Mouse (Mus musculus) urinary bladder, postnatal 25 days (tissue): Measurements from ENCODE around the gene Plin5.

ENCODE experiments used
- DNase-seq: peaks from one replicate; pipeline ENCODE4 v3.0.0; 2022; ENCODE audit warnings: low spot score

Plin5 gene

GRCm38 (mm10) chr17:56117251-56117710, at the start of gene Plin5:
Plin5 (minus strand) TSS chr17:56117596.
- DNase-seq: peak; percentile 55

GRCm38 (mm10) chr17:56165671-56166070, 48.3 kb upstream of the Plin5 start:
- no peak for DNase-seq

- DNase-seq: no peak
Measured at GRCm38 (mm10) chr17:56164510-56164909, 47.1 kb upstream of the Plin5 start.

GRCm38 (mm10) chr17:56163523-56164102, 46.2 kb upstream of the Plin5 start:
- no peak for DNase-seq

- peak; percentile 88 for DNase-seq
Measured at GRCm38 (mm10) chr17:56162231-56162774, 44.9 kb upstream of the Plin5 start, which contains the start of gene Tnfaip8l1. Tnfaip8l1 (plus strand) TSS chr17:56162477.

GRCm38 (mm10) chr17:56159729-56160128, 42.3 kb upstream of the Plin5 start:
- DNase-seq: peak; percentile 52

GRCm38 (mm10) chr17:56153643-56154042, 36.2 kb upstream of the Plin5 start:
- DNase-seq: no peak

- no peak for DNase-seq
Measured at GRCm38 (mm10) chr17:56149897-56150296, 32.5 kb upstream of the Plin5 start.

- no peak for DNase-seq
Measured at GRCm38 (mm10) chr17:56148790-56149618, 31.6 kb upstream of the Plin5 start.

GRCm38 (mm10) chr17:56148280-56148679, 30.9 kb upstream of the Plin5 start:
- no peak for DNase-seq

- DNase-seq: no peak
Measured at GRCm38 (mm10) chr17:56147420-56147819, 30.0 kb upstream of the Plin5 start.

- DNase-seq: no peak
Measured at GRCm38 (mm10) chr17:56146131-56146530, 28.7 kb upstream of the Plin5 start.

GRCm38 (mm10) chr17:56144546-56144945, 27.1 kb upstream of the Plin5 start:
- no peak for DNase-seq

GRCm38 (mm10) chr17:56141702-56142605, 24.6 kb upstream of the Plin5 start:
- DNase-seq: no peak

- DNase-seq: peak; percentile 46
Measured at GRCm38 (mm10) chr17:56139858-56140595, 22.6 kb upstream of the Plin5 start, which contains the start of gene Sema6b. Sema6b (minus strand) TSS chr17:56140343.

GRCm38 (mm10) chr17:56139355-56139754, 22.0 kb upstream of the Plin5 start:
- DNase-seq: no peak

GRCm38 (mm10) chr17:56137839-56138613, 20.6 kb upstream of the Plin5 start:
- no peak for DNase-seq

- DNase-seq: no peak
Measured at GRCm38 (mm10) chr17:56136558-56136957, 19.2 kb upstream of the Plin5 start.

- peak; percentile 68 for DNase-seq
Measured at GRCm38 (mm10) chr17:56134463-56134971, 17.1 kb upstream of the Plin5 start.
